Mouse (Mus musculus) stomach, embryonic 16.5 days (tissue): Measurements from ENCODE around the gene Ppcdc. TPM values are rescaled to one million over a fixed set of nuclear protein-coding genes. Genes with fewer than 3 reads are reported as not detected.
A peak's percentile ranks its signal among the peaks of the same experiment; 100 is the strongest.
"Not testable (repeated sequence)": the region's sequence is repeated elsewhere in the genome, so short reads cannot be mapped to it uniquely, and the experiment has no call there.

Source experiments
- ATAC-seq: fragments of 200-750 bp; cut with Nextera tagmentation; 2 replicates; pipeline ENCODE4 v1.8.0; 2017; ENCODE audit warnings: moderate number of reproducible peaks, moderate TSS enrichment; ENCODE audit not compliant: insufficient read depth, low FRiP score
- H3K27ac ChIP-seq: fragments of 300-500 bp; sonication (generic); 2 replicates; pipeline ENCODE4 v1.5.1; 2014; ENCODE audit warnings: low read length
- H3K27me3 ChIP-seq: fragments of 300-500 bp; sonication (generic); 2 replicates; pipeline ENCODE4 v1.6.1; 2014; ENCODE audit warnings: low read length, control low read depth, mixed read lengths; ENCODE audit not compliant: control insufficient read depth, insufficient read depth
- H3K36me3 ChIP-seq: fragments of 300-500 bp; sonication (generic); 2 replicates; pipeline ENCODE4 v1.6.1; 2014; ENCODE audit warnings: low read length; ENCODE audit not compliant: control insufficient read depth, insufficient read depth
- H3K4me1 ChIP-seq: fragments of 300-500 bp; sonication (generic); 2 replicates; pipeline ENCODE4 v1.6.1; 2014; ENCODE audit warnings: low read length, control low read depth, mixed read lengths; ENCODE audit not compliant: control insufficient read depth, insufficient read depth
- H3K4me2 ChIP-seq: fragments of 300-500 bp; sonication (generic); 2 replicates; pipeline ENCODE4 v1.6.1; 2014; ENCODE audit warnings: low read depth, low read length, mixed read lengths
- H3K4me3 ChIP-seq: fragments of 300-500 bp; sonication (generic); replicated peaks from 2 replicates; pipeline ENCODE4 v1.5.1; 2014; ENCODE audit warnings: mild to moderate bottlenecking, low read length
- H3K9ac ChIP-seq: fragments of 300-500 bp; sonication (generic); 2 replicates; pipeline ENCODE4 v1.6.1; 2014; ENCODE audit warnings: low read length
- H3K9me3 ChIP-seq: fragments of 300-500 bp; sonication (generic); replicated peaks from 2 replicates; pipeline ENCODE4 v1.6.1; 2016; ENCODE audit warnings: low read length, control low read depth; ENCODE audit not compliant: control insufficient read depth
- WGBS: fragments of 180-500 bp; shearing (Covaris S2); extraction: QIAGEN DNeasy Blood & Tissue Kit; methylation state at CpG from one replicate; pipeline ENCODE4 v1.1.7; 2014; 5-methylcytosine and 5-hydroxymethylcytosine counted together
- polyA plus RNA-seq: library from polyadenylated mRNA; unstranded; fragments of >200 nt; fragmentation: Nextera tagmentation; extraction: Ambion mirVana; gene quantifications from 2 replicates; pipeline ENCODE4 v1.2.1, GENCODE M21; 2015

Gene Ppcdc
- polyA plus RNA-seq, 1 experiment from 2014 or later: 28.7 TPM

- Histone ChIP-seq H3K36me3 (no peaks in the 10 kb centered on the region), H3K4me1 (peaks cover 15% of the 10 kb centered on the region), H3K27ac (peak overlapping the region; percentile 90), H3K9ac (peak overlapping the region; percentile 43), H3K4me3 (no peak overlapping the region), H3K27me3 (no peaks in the 10 kb centered on the region), H3K4me2 (peak overlapping the region; percentile 10; the same call in 1 of the 2 replicates), H3K9me3 (no peaks in the 10 kb centered on the region)
- WGBS: 9% methylated on average over 11 of the region's 11 CpGs
- peak; percentile 82 for ATAC-seq
Observed at GRCm38 (mm10) chr9:57433097-57434032, 6.6 kb downstream of the Ppcdc start.

GRCm38 (mm10) chr9:57432480-57432879 lies 7.4 kb downstream of the Ppcdc start:
- Histone ChIP-seq H3K4me3 (no peak overlapping the region), H3K27ac (peak overlapping the region; percentile 90; the same call in 1 of the 2 replicates), H3K9ac (peak overlapping the region; percentile 43; the same call in 1 of the 2 replicates), H3K4me1 (peaks cover 23% of the 10 kb centered on the region), H3K27me3 (no peaks in the 10 kb centered on the region), H3K9me3 (no peaks in the 10 kb centered on the region), H3K4me2 (no peak overlapping the region), H3K36me3 (no peaks in the 10 kb centered on the region)
- no peak for ATAC-seq
- 87% methylated on average over 3 of the region's 3 CpGs for WGBS

- no peaks in the 10 kb centered on the region for H3K27me3 ChIP-seq
- no peak overlapping the region for H3K4me2 ChIP-seq
- ATAC-seq: no peak
- H3K9ac ChIP-seq: no peak overlapping the region
- no peaks in the 10 kb centered on the region for H3K9me3 ChIP-seq
- H3K27ac ChIP-seq: no peak overlapping the region
- no peak overlapping the region for H3K4me3 ChIP-seq
- WGBS: 65% methylated on average over 9 of the region's 9 CpGs
- peaks cover 23% of the 10 kb centered on the region for H3K4me1 ChIP-seq
- H3K36me3 ChIP-seq: no peaks in the 10 kb centered on the region
Observed at GRCm38 (mm10) chr9:57431202-57431601, 8.7 kb downstream of the Ppcdc start.

- no peak for ATAC-seq
- no peak overlapping the region for H3K9ac ChIP-seq
- no peaks in the 10 kb centered on the region for H3K9me3 ChIP-seq
- 50% methylated on average over 4 of the region's 4 CpGs for WGBS
- no peak overlapping the region for H3K4me3 ChIP-seq
- peaks cover 21% of the 10 kb centered on the region for H3K4me1 ChIP-seq
- no peaks in the 10 kb centered on the region for H3K36me3 ChIP-seq
- H3K27ac ChIP-seq: peak overlapping the region; percentile 55; the same call in 1 of the 2 replicates
- no peak overlapping the region for H3K4me2 ChIP-seq
- no peaks in the 10 kb centered on the region for H3K27me3 ChIP-seq
Observed at GRCm38 (mm10) chr9:57428391-57428790, 11.5 kb downstream of the Ppcdc start.

- ATAC-seq: peak; percentile 70
Observed at GRCm38 (mm10) chr9:57427937-57428336, 12.0 kb downstream of the Ppcdc start.

GRCm38 (mm10) chr9:57427123-57427522 lies 12.8 kb downstream of the Ppcdc start:
- not testable (repeated sequence) for ATAC-seq, H3K9ac ChIP-seq, H3K27me3 ChIP-seq, H3K4me3 ChIP-seq, H3K27ac ChIP-seq, H3K36me3 ChIP-seq, H3K4me2 ChIP-seq, H3K9me3 ChIP-seq
- H3K4me1 ChIP-seq: peaks cover 10% of the 10 kb centered on the region; the same call in 1 of the 2 replicates
- WGBS: 92% methylated on average over 4 of the region's 4 CpGs

More at GRCm38 (mm10) chr9:57427937-57428336, 12.0 kb downstream of the Ppcdc start:
- 59% methylated on average over 4 of the region's 4 CpGs for whole genome bisulfite sequencing
- H3K4me1 ChIP-seq: peaks cover 16% of the 10 kb centered on the region
- no peaks in the 10 kb centered on the region for H3K36me3 ChIP-seq
- H3K9ac ChIP-seq: no peak overlapping the region
- H3K4me2 ChIP-seq: no peak overlapping the region
- peak overlapping the region; percentile 55; the same call in 1 of the 2 replicates for H3K27ac ChIP-seq
- H3K4me3 ChIP-seq: no peak overlapping the region
- H3K27me3 ChIP-seq: no peaks in the 10 kb centered on the region
- H3K9me3 ChIP-seq: no peaks in the 10 kb centered on the region

GRCm38 (mm10) chr9:57425116-57425515 lies 14.8 kb downstream of the Ppcdc start:
- Histone ChIP-seq H3K4me3 (no peak overlapping the region), H3K9me3 (no peaks in the 10 kb centered on the region), H3K36me3 (no peaks in the 10 kb centered on the region), H3K4me1 (peaks cover 29% of the 10 kb centered on the region), H3K27ac (peak overlapping the region; percentile 17; the same call in 1 of the 2 replicates), H3K4me2 (no peak overlapping the region), H3K9ac (no peak overlapping the region), H3K27me3 (no peaks in the 10 kb centered on the region)
- ATAC-seq: no peak
- WGBS: 78% methylated on average over 3 of the region's 3 CpGs

GRCm38 (mm10) chr9:57424066-57424465 lies 15.9 kb downstream of the Ppcdc start:
- Histone ChIP-seq H3K4me1 (peaks cover 40% of the 10 kb centered on the region), H3K4me3 (no peak overlapping the region), H3K27me3 (no peaks in the 10 kb centered on the region), H3K9me3 (no peaks in the 10 kb centered on the region), H3K9ac (no peak overlapping the region), H3K27ac (no peak overlapping the region), H3K36me3 (no peaks in the 10 kb centered on the region), H3K4me2 (no peak overlapping the region)
- ATAC-seq: no peak
- WGBS: 64% methylated on average over 6 of the region's 6 CpGs

- Histone ChIP-seq H3K9me3 (no peaks in the 10 kb centered on the region), H3K27ac (peak overlapping the region; percentile 98), H3K27me3 (no peaks in the 10 kb centered on the region), H3K36me3 (no peaks in the 10 kb centered on the region), H3K9ac (peak overlapping the region; percentile 63; the same call in 1 of the 2 replicates), H3K4me2 (no peak overlapping the region), H3K4me3 (no peak overlapping the region), H3K4me1 (peaks cover 29% of the 10 kb centered on the region)
- ATAC-seq: no peak
- 45% methylated on average over 5 of the region's 5 CpGs for WGBS
Observed at GRCm38 (mm10) chr9:57421688-57422111, 18.2 kb downstream of the Ppcdc start.
